Mouse (Mus musculus): ENCODE results near the gene Lrrc10b.

DNA sequence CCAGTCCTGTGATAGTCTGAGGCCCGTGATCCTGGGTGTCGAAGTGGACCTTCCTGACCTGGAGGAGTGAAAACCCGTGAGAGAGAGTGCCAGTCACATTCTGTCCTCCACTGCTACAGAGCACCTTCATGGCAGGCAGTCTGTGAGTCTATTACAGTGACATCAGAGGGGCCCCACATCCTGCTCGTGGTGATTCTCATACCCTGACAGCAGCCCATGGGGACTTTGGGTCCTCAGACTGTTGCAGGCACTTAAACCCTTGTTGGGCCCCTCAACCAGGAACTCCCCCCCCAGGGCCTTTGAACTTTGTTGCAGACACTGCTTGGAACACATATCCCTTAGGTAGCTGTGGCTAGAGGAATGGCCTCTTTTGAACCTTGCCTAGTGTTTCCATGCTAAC is 22.3 kb upstream of the Lrrc10b start:
- TF ChIP-seq CTCF (IDR thresholded peaks at IDR 0.05; ENCODE audit: control insufficient read depth, insufficient read depth, low read length) = no peak
- no peak for TF ChIP-seq POLR2A (IDR thresholded peaks at IDR 0.05; ENCODE audit: borderline replicate concordance, control insufficient read depth, low read depth, low read length)
